Mouse (Mus musculus) hindbrain, postnatal 0 days (tissue): ENCODE data around the gene Abcg5. TPM values are rescaled to one million over a fixed set of nuclear protein-coding genes. Genes with fewer than 3 reads are reported as not detected.

Source experiments
- ATAC-seq: fragments of 200-750 bp; cut with Nextera tagmentation; 2 replicates; pipeline ENCODE4 v1.8.0; 2017; ENCODE audit warnings: mild to moderate bottlenecking, moderate TSS enrichment, moderate library complexity
- DNase-seq: peaks from one replicate; pipeline ENCODE4 v3.0.0-alpha.2; 2015; ENCODE audit warnings: low spot score
- H3K27ac ChIP-seq: fragments of 300-500 bp; sonication (generic); 2 replicates; pipeline ENCODE4 v1.5.1; 2014; ENCODE audit warnings: mild to moderate bottlenecking
- H3K27me3 ChIP-seq: fragments of 300-500 bp; sonication (generic); 2 replicates; pipeline ENCODE4 v1.6.1; 2014; ENCODE audit warnings: low read length, mixed read lengths; ENCODE audit not compliant: insufficient read depth
- H3K36me3 ChIP-seq: fragments of 300-500 bp; sonication (generic); 2 replicates; pipeline ENCODE4 v1.6.1; 2014; ENCODE audit warnings: low read length, mixed read lengths; ENCODE audit not compliant: insufficient read depth
- H3K4me1 ChIP-seq: fragments of 300-500 bp; sonication (generic); 2 replicates; pipeline ENCODE4 v1.6.1; 2014; ENCODE audit warnings: antibody characterized with exemption, low read length, mixed read lengths; ENCODE audit not compliant: insufficient read depth
- H3K4me2 ChIP-seq: fragments of 300-500 bp; sonication (generic); 2 replicates; pipeline ENCODE4 v1.6.1; 2014; ENCODE audit warnings: low read depth, mild to moderate bottlenecking, low read length, moderate library complexity, mixed read lengths
- H3K4me3 ChIP-seq: fragments of 300-500 bp; sonication (generic); 2 replicates; pipeline ENCODE4 v1.5.1; 2014; ENCODE audit warnings: low read length
- H3K9ac ChIP-seq: fragments of 300-500 bp; sonication (generic); replicated peaks from 2 replicates; pipeline ENCODE4 v1.6.1; 2014; ENCODE audit warnings: mild to moderate bottlenecking, low read length, moderate library complexity, mixed read lengths
- H3K9me3 ChIP-seq: fragments of 300-500 bp; sonication (generic); 2 replicates; pipeline ENCODE4 v1.6.1; 2016; ENCODE audit warnings: low read length, mixed read lengths
- CTCF ChIP-seq: IDR thresholded peaks from 2 replicates; pipeline ENCODE4 v1.5.1; 2016; ENCODE audit warnings: antibody characterized with exemption, control low read depth, low read depth
- WGBS: fragments of 180-500 bp; shearing (Covaris S2); extraction: QIAGEN DNeasy Blood & Tissue Kit; methylation state at CpG from one replicate; pipeline ENCODE4 v1.1.7; 2014; 5-methylcytosine and 5-hydroxymethylcytosine counted together
- polyA plus RNA-seq: library from polyadenylated mRNA; unstranded; fragments of >200 nt; fragmentation: Nextera tagmentation; extraction: Ambion mirVana; gene quantifications from 2 replicates; pipeline ENCODE4 v1.2.1, GENCODE M21; 2015
- total RNA-seq: library from RNA; depleted of rRNA; stranded (reverse); fragments of >200 nt; gene quantifications from 2 replicates; pipeline ENCODE4 v1.2.3, GENCODE M21; 2014

Abcg5 gene
- total and polyA plus RNA-seq, 2 experiments from 2014 or later = 1.4 to 2.4 TPM

DNA sequence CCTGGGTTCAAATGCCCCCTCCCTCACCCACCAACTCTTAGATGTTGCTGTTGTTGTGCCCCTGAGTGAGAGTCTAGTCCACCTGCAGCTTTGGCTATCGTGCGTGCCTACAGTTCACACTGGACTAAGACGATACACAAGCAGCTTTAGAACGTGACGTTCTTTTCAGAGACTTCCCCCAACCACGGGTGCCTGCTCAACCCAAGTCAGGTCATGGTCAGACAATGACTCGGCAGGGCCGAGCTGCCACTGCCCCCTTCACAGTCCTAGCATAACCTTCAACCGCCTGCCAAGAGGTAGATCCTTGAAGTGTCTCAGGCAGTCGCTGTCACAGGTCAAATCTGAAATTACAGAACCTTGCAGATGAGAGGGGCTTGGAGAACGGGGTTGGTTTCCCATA is 6.0 kb upstream of the Abcg5 start:
- no peak for ATAC-seq
- 87% methylated on average over 11 of the region's 11 CpGs for WGBS
- Histone ChIP-seq H3K4me1 (no peaks in the 10 kb centered on the region), H3K4me2 (no peak overlapping the region), H3K9me3 (no peaks in the 10 kb centered on the region), H3K4me3 (no peak overlapping the region), H3K27me3 (no peaks in the 10 kb centered on the region), H3K27ac (no peak overlapping the region), H3K9ac (no peak overlapping the region), H3K36me3 (no peaks in the 10 kb centered on the region)
- no peak for DNase-seq
- no peak for TF ChIP-seq CTCF

DNA sequence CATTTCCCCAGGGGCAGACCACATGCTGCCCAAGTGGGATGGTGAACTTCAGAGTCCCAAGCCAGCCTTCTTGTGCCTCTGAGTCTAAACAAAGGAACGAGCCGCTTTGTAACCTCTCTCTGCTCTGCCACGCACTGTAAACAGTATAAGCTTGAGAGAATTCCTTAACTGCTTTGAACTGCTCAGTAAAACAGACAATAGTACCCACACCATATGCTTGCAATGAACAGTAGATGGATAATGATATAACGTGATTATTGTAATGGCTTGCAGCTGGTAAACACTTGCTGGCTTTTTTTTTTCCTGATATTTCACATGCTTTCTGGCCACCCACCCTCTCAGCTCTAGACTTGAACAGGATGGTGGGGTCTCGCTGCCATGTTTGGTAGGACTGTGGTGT is 5.2 kb upstream of the Abcg5 start:
- H3K27ac ChIP-seq = no peak overlapping the region
- 72% methylated on average over 5 of the region's 5 CpGs for WGBS
- H3K4me3 ChIP-seq = no peak overlapping the region
- H3K4me1 ChIP-seq = no peaks in the 10 kb centered on the region
- H3K27me3 ChIP-seq = no peaks in the 10 kb centered on the region
- H3K9ac ChIP-seq = no peak overlapping the region
- no peaks in the 10 kb centered on the region for H3K36me3 ChIP-seq
- no peaks in the 10 kb centered on the region for H3K9me3 ChIP-seq
- TF ChIP-seq CTCF = no peak
- no peak for ATAC-seq
- no peak for DNase-seq
- H3K4me2 ChIP-seq = no peak overlapping the region

DNA sequence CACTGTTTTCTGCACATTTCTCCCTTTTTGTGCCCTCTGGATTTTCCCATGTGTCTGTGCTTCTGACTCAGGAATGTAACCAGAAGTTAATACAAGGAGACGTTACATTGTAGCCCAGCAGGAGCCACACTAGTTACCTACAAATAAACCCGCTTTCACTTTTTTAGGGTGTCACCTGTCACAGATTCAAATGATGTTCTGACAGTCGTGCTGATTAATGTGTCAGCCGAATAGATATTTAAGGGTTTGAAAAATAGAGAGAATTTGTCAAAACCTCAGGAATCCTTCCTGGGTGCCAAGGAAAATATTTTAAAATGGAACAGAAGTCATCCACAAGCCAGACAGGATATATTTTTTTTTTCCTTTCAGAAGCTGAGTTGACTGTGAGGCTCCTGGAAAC is 2.5 kb upstream of the Abcg5 start:
- no peak overlapping the region for H3K27ac ChIP-seq
- no peaks in the 10 kb centered on the region for H3K27me3 ChIP-seq
- H3K4me3 ChIP-seq = no peak overlapping the region
- ATAC-seq = no peak
- H3K9me3 ChIP-seq = no peaks in the 10 kb centered on the region
- no peaks in the 10 kb centered on the region for H3K36me3 ChIP-seq
- no peak for DNase-seq
- 78% methylated on average over 4 of the region's 4 CpGs for WGBS
- no peak overlapping the region for H3K9ac ChIP-seq
- TF ChIP-seq CTCF = no peak
- H3K4me2 ChIP-seq = no peak overlapping the region
- no peaks in the 10 kb centered on the region for H3K4me1 ChIP-seq

DNA sequence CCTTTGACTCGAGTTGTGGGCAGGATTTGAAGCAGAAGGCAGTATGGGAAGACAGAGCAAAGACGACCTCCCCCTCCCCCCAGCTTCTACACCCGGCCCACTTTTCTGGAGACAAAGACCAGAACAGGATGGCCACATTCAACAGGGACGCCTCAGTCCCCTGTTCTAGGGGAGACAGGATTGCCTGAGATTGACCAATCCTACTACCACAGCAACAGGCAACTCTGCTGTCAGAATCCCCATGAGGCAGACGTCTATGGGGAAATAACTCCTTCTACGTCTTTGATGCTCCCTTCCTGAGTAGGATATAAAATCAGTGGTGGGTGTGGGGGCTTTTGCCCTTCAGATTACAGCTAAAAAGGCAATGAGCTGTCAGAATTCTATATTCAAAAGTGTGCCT is 1.5 kb upstream of the Abcg5 start:
- Histone ChIP-seq H3K9ac (no peak overlapping the region), H3K4me3 (no peak overlapping the region), H3K27ac (no peak overlapping the region), H3K27me3 (no peaks in the 10 kb centered on the region), H3K9me3 (no peaks in the 10 kb centered on the region), H3K36me3 (no peaks in the 10 kb centered on the region), H3K4me1 (no peaks in the 10 kb centered on the region), H3K4me2 (no peak overlapping the region)
- ATAC-seq (no peak), DNase-seq (no peak)
- WGBS = 38% methylated on average over 6 of the region's 6 CpGs
- TF ChIP-seq CTCF = no peak

DNA sequence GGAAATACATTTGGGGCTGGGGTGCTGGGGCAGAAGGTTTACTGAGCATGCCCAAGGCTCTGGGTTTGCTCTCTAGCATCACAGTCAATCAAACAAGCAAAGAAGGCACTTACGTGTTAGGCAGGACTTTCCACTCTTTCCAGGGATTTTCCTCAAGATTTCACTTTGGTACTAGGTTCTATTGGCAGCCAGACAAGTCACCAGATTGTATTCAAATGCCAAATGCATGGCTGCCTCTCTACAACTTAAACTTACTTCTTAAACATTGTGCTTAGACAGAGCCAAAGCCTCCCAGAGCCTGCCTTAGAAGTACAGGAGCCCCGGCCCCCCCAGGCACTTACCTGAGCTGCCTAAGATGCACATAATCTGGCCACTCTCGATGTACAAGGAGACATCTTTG is 1.1 kb downstream of the Abcg5 start:
- no peak for TF ChIP-seq CTCF
- WGBS = 69% methylated on average over 3 of the region's 3 CpGs
- Histone ChIP-seq H3K27ac (no peak overlapping the region), H3K27me3 (no peaks in the 10 kb centered on the region), H3K36me3 (no peaks in the 10 kb centered on the region), H3K9ac (no peak overlapping the region), H3K4me3 (no peak overlapping the region), H3K4me2 (no peak overlapping the region), H3K9me3 (no peaks in the 10 kb centered on the region), H3K4me1 (no peaks in the 10 kb centered on the region)
- DNase-seq = no peak
- no peak for ATAC-seq

DNA sequence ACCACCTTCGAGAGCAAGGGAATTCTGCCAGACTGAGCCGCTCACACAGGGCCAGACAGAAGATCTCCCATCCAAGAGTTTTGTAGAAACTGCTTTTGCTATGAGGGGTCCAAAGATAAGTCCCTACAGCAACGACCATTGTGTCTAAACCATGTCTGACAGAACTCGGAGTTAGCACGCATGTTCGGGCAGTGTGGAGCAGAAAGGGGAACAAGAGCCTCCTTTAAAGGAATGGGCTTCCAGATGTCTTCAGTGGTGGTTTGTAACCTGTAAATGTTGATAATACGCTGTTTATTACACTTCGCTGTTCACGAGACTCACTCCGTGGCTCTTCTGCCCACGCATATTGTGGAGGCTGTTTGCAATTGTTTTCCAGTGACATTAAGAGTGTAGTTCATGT is 5.2 kb downstream of the Abcg5 start:
- TF ChIP-seq CTCF = no peak
- H3K9ac ChIP-seq = no peak overlapping the region
- no peak overlapping the region for H3K27ac ChIP-seq
- no peaks in the 10 kb centered on the region for H3K4me1 ChIP-seq
- peaks cover 9% of the 10 kb centered on the region for H3K27me3 ChIP-seq
- 90% methylated on average over 11 of the region's 11 CpGs for WGBS
- H3K36me3 ChIP-seq = no peaks in the 10 kb centered on the region
- ATAC-seq (no peak), DNase-seq (no peak)
- H3K4me3 ChIP-seq = no peak overlapping the region
- no peaks in the 10 kb centered on the region for H3K9me3 ChIP-seq
- H3K4me2 ChIP-seq = no peak overlapping the region

DNA sequence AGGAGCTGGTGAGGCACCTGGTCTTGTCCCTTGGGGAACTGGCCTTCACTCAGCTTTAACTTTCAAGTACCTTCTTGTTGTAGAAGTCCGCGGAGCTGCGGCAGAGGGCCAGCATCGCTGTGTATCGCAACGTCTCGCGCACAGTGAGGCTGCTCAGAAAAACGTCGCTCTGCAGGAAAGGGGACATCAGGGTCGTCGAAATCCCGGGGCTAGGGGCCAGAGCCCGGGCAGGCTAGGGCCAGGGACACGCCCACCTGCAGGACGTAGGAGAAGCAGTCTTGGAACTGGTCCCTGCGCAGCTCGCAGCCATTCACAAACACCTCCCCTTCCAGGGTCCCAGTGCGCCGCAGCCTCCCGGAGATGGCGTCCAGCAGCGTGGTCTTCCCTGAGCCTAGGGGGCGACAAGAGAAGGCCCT is 6.9 kb downstream of the Abcg5 start, which contains the start of gene Abcg8:
Abcg8 (plus strand) TSS at position 352 of the 416 bp plus-strand sequence.
- Histone ChIP-seq H3K9me3 (no peaks in the 10 kb centered on the region), H3K27ac (no peak within 1 kb of the TSS), H3K27me3 (peaks cover 9% of the 10 kb centered on the region), H3K4me1 (no peaks in the 10 kb centered on the region), H3K4me2 (peak within 1 kb of the TSS; percentile 63), H3K9ac (0 out of 2 replicates have a peak within 1 kb of the TSS, but pooled peaks have one; percentile 21), H3K36me3 (no peaks in the 10 kb centered on the region), H3K4me3 (peak within 1 kb of the TSS; percentile 34)
- ATAC-seq (peak; percentile 58; the same call in 1 of the 2 replicates), DNase-seq (peak; percentile 25)
- TF ChIP-seq CTCF = no peak; the same call in 1 of the 2 replicates
- WGBS = under 1% methylated on average over 24 of the region's 24 CpGs
